Mouse (Mus musculus): ENCODE measurements around the gene Ank.
"Not testable (repeated sequence)": the region's sequence is repeated elsewhere in the genome, so short reads cannot be mapped to it uniquely, and the experiment has no call there.

The Ank gene

GRCm38 (mm10) chr15:27452496-27452895 is 14.0 kb upstream of the Ank start:
- no peak for DNase-seq (ENCODE audit: low read depth, low spot score)
- Histone ChIP-seq H3K27me3 (ENCODE audit: control insufficient read depth, insufficient read depth, low read length, poor library complexity, severe bottlenecking) (no peaks in the 10 kb centered on the region; the same call in 1 of the 2 replicates), H3K36me3 (ENCODE audit: control insufficient read depth, insufficient read depth, low read length, poor library complexity, severe bottlenecking) (no peaks in the 10 kb centered on the region)

DNA sequence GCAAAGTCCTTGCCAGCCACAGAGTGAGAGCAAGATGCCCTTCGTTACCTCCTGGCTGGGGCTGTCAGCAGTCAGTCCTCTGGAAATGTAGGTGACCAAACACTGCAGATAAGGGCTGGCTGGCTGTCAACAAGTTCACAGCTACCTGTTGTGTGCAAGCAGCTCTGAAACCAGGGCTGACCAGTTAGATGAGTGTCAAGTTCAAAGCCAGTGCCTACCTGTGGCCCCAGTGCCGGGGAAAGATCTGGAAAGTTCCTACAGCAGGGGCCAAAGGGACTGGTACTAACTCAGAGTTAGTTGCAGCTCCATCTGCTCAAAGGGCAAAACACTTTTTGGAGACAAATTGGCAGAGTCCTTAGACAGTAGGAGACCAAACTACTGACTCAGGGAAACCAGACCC is 9.5 kb upstream of the Ank start:
- Histone ChIP-seq H3K36me3 (ENCODE audit: control insufficient read depth, insufficient read depth, low read length, poor library complexity, severe bottlenecking) (no peaks in the 10 kb centered on the region), H3K27me3 (ENCODE audit: control insufficient read depth, insufficient read depth, low read length, poor library complexity, severe bottlenecking) (no peaks in the 10 kb centered on the region; the same call in 1 of the 2 replicates)
- DNase-seq (ENCODE audit: low read depth, low spot score): no peak

DNA sequence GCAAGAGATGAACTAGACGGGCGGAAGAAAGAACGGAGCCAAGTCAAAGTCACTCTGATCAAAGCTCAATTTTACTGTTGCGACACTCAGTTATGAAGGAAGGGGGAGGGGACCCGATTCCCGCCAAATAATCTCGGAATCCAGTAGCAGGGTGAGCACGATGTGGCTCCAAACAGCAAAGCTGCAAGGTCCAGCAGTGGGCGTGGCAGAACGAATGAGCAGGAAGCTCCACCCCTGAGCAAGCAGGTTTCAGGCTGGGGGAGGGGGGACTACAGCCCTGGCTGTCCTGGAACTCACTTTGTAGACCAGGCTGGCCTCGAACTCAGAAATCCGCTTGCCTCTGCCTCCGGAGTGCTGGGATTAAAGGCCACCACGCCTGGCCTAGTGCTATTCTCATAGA is 6.7 kb upstream of the Ank start:
- DNase-seq (ENCODE audit: low read depth, low spot score); H3K36me3 ChIP-seq (ENCODE audit: control insufficient read depth, insufficient read depth, low read length, poor library complexity, severe bottlenecking); H3K27me3 ChIP-seq (ENCODE audit: control insufficient read depth, insufficient read depth, low read length, poor library complexity, severe bottlenecking): not testable (repeated sequence)

DNA sequence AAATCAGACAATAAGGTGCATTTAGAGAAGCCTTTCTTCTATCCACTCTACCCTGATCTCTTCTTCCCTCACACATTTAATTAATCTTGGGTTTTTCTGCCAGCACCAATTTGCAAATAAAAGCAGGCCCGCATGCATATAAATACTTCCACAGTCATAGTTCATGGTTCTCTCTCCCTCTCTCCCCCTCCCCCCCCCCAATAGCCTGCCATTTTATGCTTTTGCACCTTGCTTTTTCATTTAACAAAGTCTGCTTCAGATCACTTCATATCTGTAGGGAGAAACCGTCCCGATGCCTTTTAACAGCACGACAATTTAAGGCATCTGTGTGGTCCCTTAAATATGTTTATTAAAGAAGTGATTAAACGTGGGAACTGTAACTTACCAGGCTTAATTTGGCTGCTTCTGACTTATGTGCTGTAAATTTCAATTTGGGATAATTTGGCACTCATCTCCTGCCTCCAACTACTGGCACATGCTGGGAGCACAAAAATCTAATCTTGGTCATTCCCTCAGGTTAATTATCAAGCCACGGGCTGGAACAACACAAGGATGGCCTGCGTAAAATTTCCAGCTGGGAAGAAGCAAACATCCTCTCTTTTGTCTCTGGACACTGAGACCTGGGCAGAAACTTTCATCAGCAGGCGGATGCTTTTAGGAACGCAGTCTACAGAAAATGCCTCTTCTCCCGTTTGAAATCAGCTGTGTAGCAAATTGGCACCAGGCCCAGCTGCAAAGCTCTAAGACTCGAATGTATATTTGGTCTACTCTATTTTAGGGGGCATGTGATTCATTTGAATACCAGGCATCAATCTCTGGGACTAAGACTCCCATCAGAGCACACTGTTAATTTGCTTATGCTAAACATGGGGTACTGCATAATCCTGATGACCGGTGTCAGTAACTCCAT is 4.9 kb upstream of the Ank start:
- no peak for DNase-seq (ENCODE audit: low read depth, low spot score)

GRCm38 (mm10) chr15:27463876-27464275 is 2.6 kb upstream of the Ank start:
- no peaks in the 10 kb centered on the region for H3K27me3 ChIP-seq (ENCODE audit: control insufficient read depth, insufficient read depth, low read length, poor library complexity, severe bottlenecking)
- H3K36me3 ChIP-seq (ENCODE audit: control insufficient read depth, insufficient read depth, low read length, poor library complexity, severe bottlenecking): no peaks in the 10 kb centered on the region
- no peak for DNase-seq (ENCODE audit: low read depth, low spot score)

More for the DNA sequence above, 4.9 kb upstream of the Ank start:
- no peaks in the 10 kb centered on the region for H3K36me3 ChIP-seq (ENCODE audit: control insufficient read depth, insufficient read depth, low read length, poor library complexity, severe bottlenecking)
- no peaks in the 10 kb centered on the region for H3K27me3 ChIP-seq (ENCODE audit: control insufficient read depth, insufficient read depth, low read length, poor library complexity, severe bottlenecking)

DNA sequence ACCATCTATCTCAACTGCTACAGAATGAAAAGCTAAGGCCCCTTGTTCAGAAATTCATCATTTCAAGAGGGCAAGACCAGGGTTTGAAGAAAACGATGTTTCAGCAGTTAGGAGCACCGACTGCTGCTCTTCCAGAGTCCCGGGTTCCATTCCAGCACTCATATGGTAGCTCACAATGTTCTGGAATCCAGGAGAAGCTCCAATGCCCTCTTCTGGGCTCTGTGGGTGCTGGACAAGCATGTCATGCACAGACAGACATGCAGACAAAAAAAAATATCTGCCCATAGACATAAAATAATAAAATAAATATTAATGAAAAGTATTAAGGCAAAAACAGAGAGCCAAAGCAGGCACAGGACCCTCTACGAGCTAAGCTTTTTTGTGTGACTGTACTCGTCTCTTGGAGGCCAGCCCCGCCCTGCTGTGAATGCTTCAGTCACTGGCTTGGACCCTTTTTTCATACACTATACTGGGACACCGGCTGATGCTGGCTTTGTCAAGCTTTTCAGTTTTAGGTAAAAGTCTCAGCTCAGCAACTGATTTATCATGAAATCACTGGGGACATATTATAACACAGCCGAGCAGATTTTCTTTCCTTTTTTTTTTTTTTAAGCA is 979 bp upstream of the Ank start:
- no peaks in the 10 kb centered on the region for H3K36me3 ChIP-seq (ENCODE audit: control insufficient read depth, insufficient read depth, low read length, poor library complexity, severe bottlenecking)
- no peak for DNase-seq (ENCODE audit: low read depth, low spot score)
- no peaks in the 10 kb centered on the region for H3K27me3 ChIP-seq (ENCODE audit: control insufficient read depth, insufficient read depth, low read length, poor library complexity, severe bottlenecking)

DNA sequence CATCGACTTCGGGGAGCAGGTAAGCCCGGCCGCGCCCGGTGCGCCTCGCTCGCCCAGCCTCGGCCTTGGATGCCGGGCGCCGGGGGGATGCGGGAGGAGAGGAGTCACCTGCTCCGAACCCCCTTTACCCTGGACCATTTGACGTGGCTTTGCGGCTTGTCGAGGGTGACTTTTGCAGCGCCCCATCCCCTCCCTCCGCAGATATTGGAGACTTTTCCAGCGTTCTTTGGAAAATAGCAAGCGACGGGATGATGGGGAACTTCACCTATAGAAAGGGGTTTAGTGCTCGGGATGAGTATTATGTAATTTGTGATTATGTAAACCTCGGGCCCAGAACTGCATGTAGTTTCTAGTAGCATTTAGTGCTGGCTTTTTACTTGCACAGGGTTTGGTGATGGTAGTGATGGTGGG is 609 bp downstream of the Ank start:
- DNase-seq (ENCODE audit: low read depth, low spot score): peak; percentile 6
- no peaks in the 10 kb centered on the region for H3K36me3 ChIP-seq (ENCODE audit: control insufficient read depth, insufficient read depth, low read length, poor library complexity, severe bottlenecking)
- H3K27me3 ChIP-seq (ENCODE audit: control insufficient read depth, insufficient read depth, low read length, poor library complexity, severe bottlenecking): no peaks in the 10 kb centered on the region

- peak; percentile 7 for DNase-seq (ENCODE audit: low read depth, low spot score)
These were observed 1.2 kb downstream of the Ank start for GRCm38 (mm10) chr15:27467641-27468040.

DNA sequence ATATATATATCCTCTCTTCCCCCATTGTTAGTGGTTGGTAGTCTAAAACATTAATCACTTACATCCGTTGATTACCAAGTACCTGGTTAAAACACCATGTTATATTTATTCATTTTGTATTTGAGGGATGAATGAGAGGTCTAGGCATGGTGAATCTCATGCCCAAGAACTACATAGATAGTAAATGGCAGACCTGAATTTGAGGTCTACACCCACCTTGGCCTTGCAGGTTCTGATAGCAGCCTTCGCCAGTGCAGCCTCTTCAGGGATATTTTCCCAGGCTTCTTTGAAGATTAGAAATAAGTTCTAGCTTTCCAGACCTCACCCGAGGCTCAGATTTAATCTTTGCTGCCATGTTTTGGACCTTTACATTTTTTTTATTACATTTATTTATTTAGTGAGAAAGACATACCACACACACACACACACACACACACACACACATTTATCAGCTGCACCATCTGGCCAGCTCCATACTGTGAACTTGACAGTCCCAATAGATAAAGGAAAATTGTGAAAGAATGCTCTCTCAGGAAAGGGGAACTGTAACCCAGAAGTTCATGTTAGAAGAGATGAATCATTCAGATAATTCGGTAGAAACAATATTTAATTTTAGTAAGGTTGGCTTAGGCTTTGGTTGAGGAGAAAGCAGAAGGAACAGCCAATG is 2.5 kb downstream of the Ank start:
- Histone ChIP-seq H3K27me3 (ENCODE audit: control insufficient read depth, insufficient read depth, low read length, poor library complexity, severe bottlenecking) (no peaks in the 10 kb centered on the region), H3K36me3 (ENCODE audit: control insufficient read depth, insufficient read depth, low read length, poor library complexity, severe bottlenecking) (no peaks in the 10 kb centered on the region)
- peak; percentile 3 for DNase-seq (ENCODE audit: low read depth, low spot score)

More at GRCm38 (mm10) chr15:27467641-27468040, 1.2 kb downstream of the Ank start:
- Histone ChIP-seq H3K27me3 (ENCODE audit: control insufficient read depth, insufficient read depth, low read length, poor library complexity, severe bottlenecking) (no peaks in the 10 kb centered on the region), H3K36me3 (ENCODE audit: control insufficient read depth, insufficient read depth, low read length, poor library complexity, severe bottlenecking) (no peaks in the 10 kb centered on the region)

DNA sequence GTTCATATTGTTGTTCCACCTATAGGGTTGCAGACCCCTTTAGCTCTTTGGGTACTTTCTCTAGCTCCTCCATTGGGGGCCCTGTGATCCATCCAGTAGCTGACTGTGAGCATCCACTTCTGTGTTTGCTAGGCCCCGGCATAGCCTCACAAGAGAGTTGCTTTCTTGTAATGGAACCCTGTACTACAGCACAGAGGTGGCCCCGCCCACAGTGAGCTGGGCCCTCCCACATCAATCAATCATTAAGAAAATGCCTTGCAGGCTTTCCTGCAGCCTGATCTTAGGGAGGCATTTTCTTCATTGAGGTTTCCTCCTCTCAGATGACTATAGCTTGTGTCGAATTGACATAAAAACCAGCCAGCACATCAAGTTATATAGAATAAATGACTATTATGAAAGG is 3.9 kb downstream of the Ank start:
- not testable (repeated sequence) for DNase-seq (ENCODE audit: low read depth, low spot score); H3K27me3 ChIP-seq (ENCODE audit: control insufficient read depth, insufficient read depth, low read length, poor library complexity, severe bottlenecking); H3K36me3 ChIP-seq (ENCODE audit: control insufficient read depth, insufficient read depth, low read length, poor library complexity, severe bottlenecking)

DNA sequence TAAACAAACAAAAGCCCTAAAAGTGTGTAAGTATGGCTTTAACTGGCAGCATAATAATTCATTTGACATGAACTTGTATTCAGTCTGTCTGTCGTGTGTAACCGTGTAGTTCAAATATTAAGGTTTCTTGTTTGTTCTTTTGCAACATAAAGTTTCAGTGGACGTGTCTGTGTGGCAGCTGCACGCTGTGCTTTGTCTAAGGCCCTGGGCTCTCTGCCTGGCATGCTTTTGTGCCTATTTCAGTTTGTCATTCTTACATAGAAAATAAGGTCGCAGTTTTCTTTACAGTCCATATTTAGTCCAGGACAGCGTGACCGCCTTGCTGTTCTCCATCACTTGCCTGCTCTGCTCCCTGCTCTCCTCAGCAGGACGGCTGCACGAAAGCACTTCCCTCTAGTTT is 5.8 kb downstream of the Ank start:
- Histone ChIP-seq H3K36me3 (ENCODE audit: control insufficient read depth, insufficient read depth, low read length, poor library complexity, severe bottlenecking) (no peaks in the 10 kb centered on the region), H3K27me3 (ENCODE audit: control insufficient read depth, insufficient read depth, low read length, poor library complexity, severe bottlenecking) (no peaks in the 10 kb centered on the region)
- no peak for DNase-seq (ENCODE audit: low read depth, low spot score)

GRCm38 (mm10) chr15:27475988-27476387 is 9.5 kb downstream of the Ank start:
- no peaks in the 10 kb centered on the region for H3K27me3 ChIP-seq (ENCODE audit: control insufficient read depth, insufficient read depth, low read length, poor library complexity, severe bottlenecking)
- DNase-seq (ENCODE audit: low read depth, low spot score): no peak
- H3K36me3 ChIP-seq (ENCODE audit: control insufficient read depth, insufficient read depth, low read length, poor library complexity, severe bottlenecking): no peaks in the 10 kb centered on the region

- H3K36me3 ChIP-seq (ENCODE audit: control insufficient read depth, insufficient read depth, low read length, poor library complexity, severe bottlenecking): no peaks in the 10 kb centered on the region
- H3K27me3 ChIP-seq (ENCODE audit: control insufficient read depth, insufficient read depth, low read length, poor library complexity, severe bottlenecking): no peaks in the 10 kb centered on the region
- no peak for DNase-seq (ENCODE audit: low read depth, low spot score)
These were observed 10.2 kb downstream of the Ank start for GRCm38 (mm10) chr15:27476671-27477070.

- no peak for DNase-seq (ENCODE audit: low read depth, low spot score)
- H3K36me3 ChIP-seq (ENCODE audit: control insufficient read depth, insufficient read depth, low read length, poor library complexity, severe bottlenecking): no peaks in the 10 kb centered on the region
- no peaks in the 10 kb centered on the region for H3K27me3 ChIP-seq (ENCODE audit: control insufficient read depth, insufficient read depth, low read length, poor library complexity, severe bottlenecking)
These were observed 10.7 kb downstream of the Ank start for GRCm38 (mm10) chr15:27477159-27477558.

- no peaks in the 10 kb centered on the region for H3K36me3 ChIP-seq (ENCODE audit: control insufficient read depth, insufficient read depth, low read length, poor library complexity, severe bottlenecking)
- no peak for DNase-seq (ENCODE audit: low read depth, low spot score)
These were observed 11.2 kb downstream of the Ank start for GRCm38 (mm10) chr15:27477630-27478029.

More at GRCm38 (mm10) chr15:27477630-27478029, 11.2 kb downstream of the Ank start:
- H3K27me3 ChIP-seq (ENCODE audit: control insufficient read depth, insufficient read depth, low read length, poor library complexity, severe bottlenecking): no peaks in the 10 kb centered on the region

Measured in splenic B cell, adult 2 months (primary cell).